Mouse (Mus musculus) megakaryocyte progenitor cell, adult 5-6 weeks (primary cell): Measurements from ENCODE around the gene Esrrg. TPM values are rescaled to one million over a fixed set of nuclear protein-coding genes. Genes with fewer than 3 reads are reported as not detected.

Experiments
- ATAC-seq: replicated peaks from 2 replicates; pipeline ENCODE4 v1.8.0; 2016; ENCODE audit warnings: mild to moderate bottlenecking, moderate TSS enrichment, inconsistent platforms; ENCODE audit not compliant: poor library complexity
- total RNA-seq, 2 experiments: library from RNA; stranded (forward) in 1 of 2; stranded (reverse) in 1 of 2; fragments of 157-497, 149-512 nt in 1 of 2; fragments of 200-1000 nt in 1 of 2; gene quantifications; 2 replicates each; pipeline versions ENCODE4 v1.2.3 to v1.2.4; 2015 to 2017

Esrrg gene
- total RNA-seq, 2 experiments from 2014 or later, result not detected

DNA sequence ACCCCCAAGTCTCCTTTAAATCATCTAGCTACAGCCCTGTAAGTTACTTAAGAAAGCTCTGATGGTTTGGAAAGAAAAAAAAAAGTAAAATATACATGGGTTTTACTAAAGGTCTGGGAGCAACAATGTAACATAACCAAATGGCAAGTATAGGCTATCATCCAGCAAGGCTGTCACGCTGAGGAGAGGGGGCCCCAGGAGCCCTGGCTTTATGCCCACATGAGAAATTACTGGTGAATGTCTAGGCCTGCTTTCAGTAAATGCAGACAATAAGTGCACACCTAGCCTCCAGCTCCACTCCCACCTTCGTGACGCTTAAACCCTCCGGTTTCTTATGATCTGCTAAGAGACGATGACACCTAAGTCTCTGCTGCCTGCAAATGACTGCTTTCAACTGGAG, 360.9 kb downstream of the Esrrg start:
- no peak for ATAC-seq

DNA sequence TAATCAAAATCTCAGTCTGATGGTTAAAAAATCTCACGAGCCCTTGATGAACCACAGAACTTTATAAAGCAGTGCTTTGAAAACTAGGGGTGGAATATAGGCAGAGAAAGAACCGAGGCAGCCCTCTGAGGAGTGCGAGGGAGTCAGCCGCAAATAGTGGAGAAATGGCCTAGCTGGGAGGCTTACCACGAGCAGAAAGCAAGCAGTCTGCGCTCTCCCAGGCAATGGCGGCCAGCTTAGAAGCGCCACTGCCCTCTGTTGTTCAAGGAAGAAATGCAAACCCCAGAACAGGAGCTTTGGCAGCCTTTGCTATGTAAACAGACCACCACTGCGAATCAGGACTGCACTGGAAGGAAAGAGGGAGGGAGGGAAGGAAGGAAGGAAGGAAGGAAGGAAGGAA, 365.8 kb downstream of the Esrrg start:
- ATAC-seq, result no peak; the same call in 1 of the 2 replicates

DNA sequence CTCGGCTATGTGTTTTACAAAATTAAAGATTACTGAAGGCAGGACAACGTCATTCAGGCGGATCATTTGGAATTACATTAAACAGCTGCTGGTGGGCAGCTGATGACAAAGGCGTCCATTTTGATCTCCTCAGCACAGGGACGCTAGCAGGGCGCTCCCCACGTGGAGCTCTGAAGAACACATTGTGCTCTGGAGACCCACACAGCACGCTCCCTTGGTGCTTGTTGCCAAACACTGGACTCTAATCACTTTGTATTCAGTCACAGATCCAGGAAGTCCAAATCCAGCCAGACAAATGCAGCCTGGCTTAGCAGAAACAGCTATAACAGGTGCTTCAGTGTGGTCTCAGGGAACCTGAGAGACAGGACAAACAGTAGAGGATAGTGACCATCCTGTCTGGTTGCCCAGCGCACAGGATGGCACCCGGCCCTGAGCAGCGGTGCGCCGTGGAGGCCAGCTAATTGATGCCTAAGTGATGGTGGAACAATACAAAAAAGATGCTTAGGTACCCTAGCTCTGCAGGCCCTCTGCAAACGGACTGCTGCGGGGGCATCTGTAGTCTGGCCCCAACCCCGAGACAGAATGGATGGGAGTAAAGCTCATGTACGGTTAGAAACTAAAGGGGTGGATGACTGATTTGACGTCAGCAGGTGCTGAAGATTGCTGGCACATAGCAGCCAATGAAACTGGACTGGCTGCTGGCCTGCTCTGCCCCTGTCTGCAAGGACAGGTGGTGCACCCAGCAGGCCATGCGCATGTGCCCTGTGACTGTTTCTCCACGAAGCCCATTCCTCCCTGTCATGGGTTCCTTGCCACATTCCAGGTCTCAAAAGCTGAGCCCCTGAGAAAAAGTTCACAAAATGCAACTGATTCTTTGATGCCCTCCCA, 367.1 kb downstream of the Esrrg start:
- no peak; the same call in 1 of the 2 replicates for ATAC-seq

DNA sequence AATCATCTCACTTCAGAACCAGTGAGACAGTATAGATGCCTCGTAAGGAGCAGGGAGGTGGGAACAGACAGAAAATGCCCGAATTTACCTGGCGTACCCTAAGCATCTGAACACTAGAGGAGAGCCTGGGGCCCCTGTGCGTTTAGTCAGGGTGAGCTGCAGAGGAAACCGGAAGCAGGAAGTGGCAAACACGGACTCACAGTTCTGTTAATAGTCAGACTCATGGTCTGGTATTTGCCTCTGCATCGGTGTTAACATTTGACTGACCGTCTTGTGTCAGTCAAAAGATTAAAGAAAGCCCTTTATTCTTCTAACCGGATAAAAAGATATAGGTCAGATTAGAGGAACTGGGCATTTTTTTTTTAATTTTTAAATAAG, 367.8 kb downstream of the Esrrg start:
- no peak for ATAC-seq

DNA sequence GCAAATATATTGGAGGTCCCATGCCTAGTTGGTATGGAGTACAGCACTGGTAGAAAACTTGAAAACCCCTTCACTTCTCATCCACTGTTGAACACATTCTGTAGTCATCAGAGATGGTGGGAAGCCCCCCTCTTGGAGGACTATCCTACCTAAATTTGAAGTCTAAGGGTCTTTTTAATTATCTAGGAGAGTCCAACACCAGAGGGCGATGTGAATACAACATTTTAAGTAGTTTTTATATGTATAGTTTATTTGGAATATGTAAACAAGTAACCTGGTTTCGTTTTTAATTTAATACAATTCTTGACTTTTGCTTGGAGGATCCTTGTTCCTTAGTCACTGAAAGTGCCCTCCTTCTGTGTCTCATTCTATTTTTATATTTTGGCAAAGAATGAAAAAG, 372.4 kb downstream of the Esrrg start:
- no peak for ATAC-seq

DNA sequence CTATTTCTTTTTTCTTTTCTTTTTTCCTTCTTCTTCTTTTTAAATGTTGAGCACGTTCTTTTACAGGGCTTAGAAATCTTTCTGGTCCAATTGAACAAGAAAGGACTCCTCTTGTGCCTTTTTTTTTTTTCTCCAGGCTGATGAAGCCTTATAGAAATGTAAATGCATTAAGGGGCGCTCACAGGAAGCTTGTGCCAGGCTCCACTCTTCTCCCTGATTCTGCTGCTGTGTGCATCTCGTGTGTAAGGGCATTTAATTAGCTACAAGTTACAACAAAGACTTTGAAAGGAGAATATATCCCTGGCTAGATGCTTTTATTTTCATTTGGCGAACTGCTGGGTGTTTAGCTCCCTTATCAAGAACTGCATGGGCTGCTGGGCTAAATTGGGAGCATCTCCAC, 374.6 kb downstream of the Esrrg start:
- no peak for ATAC-seq

DNA sequence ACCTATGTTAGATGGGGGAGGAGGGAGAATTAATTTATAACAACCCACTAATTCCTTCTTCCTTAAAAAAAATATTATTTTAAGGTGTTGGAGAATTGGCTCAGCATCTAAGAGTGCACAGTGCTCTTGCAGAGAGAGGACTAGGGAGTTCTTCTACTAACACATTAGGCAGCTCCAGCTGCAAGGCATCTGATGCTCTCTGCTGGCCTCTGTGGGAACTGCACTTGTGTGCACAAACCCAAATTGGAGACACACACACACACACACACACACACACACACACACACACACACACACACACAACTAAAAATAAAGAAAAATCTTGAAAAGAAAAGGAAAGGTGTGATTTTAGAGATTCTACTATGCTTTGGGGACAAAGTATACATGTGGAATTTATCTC, 381.6 kb downstream of the Esrrg start:
- peak; percentile 60; the same call in 1 of the 2 replicates for ATAC-seq

DNA sequence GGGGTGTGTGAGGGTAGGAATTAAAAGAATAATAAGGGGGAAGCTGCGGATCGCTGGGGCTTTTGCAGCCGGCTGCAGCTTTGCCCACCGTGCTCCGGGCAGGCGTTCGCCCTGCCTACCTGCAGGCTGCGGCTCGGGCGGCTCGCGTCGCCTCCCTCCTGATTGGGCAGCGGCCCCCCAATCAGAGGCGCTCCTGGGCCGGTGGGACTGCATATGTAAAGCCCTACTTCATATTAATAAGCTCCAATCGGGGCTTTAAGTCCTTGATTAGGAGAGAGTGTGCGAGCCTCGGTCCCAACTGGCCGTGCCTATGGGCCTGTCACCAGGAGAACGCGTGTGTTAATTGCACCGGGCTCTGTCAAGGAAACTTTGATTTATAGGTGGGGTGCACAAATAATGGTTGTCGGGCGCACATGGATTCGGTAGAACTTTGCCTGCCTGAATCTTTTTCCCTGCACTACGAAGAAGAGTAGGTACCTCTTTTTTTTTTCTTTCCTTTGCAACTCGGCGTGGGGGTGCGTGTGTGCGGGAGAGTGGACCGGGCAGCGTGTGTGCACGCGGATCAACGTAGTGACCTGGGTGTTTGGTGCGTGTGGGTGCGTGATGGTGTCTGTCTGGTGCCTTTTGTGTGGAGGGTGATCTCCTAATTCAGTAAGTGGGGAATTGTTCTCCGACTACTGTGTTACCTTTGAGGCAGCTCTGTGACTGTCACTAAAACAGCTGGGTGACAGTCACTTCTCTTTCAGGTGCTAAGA, 389.2 kb downstream of the Esrrg start:
- peak; percentile 93 for ATAC-seq

DNA sequence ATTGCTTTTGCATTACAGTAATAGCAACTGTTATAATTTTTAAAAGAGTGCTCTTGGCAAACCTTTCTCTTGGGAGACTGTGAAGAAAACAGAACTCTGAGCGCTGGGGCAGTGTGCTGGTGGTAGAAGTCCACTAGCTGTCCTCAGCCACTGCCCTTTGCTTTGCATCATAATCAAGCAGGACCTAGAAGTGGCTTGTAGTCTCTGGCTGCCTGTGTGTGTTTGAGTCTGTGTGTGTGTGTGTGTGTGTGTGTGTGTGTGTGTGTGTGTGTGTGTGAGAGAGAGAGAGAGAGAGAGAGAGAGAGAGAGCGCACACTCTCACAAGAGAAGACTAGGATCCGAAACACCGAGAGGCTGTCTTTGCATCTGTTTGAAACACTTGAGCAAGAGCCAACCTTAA, 390.5 kb downstream of the Esrrg start:
- ATAC-seq, result no peak

DNA sequence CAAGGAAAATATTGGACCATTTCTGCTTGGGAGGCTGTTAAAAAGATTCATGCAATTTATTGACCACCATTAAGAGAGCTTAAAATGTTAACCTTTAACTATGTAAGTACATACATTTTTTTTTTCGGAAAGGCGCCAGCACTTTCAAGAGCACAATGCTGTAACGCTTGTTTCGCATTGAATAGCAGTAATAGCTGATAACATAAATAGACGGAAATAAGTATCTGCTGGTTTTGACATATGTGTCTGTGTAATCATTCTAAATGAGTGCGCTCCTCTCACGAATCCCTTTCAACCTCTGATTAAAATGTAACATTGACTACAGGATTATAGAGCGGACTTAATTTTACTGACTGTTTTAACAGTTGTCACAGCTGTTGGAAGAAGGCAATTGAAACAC, 391.6 kb downstream of the Esrrg start:
- no peak for ATAC-seq

DNA sequence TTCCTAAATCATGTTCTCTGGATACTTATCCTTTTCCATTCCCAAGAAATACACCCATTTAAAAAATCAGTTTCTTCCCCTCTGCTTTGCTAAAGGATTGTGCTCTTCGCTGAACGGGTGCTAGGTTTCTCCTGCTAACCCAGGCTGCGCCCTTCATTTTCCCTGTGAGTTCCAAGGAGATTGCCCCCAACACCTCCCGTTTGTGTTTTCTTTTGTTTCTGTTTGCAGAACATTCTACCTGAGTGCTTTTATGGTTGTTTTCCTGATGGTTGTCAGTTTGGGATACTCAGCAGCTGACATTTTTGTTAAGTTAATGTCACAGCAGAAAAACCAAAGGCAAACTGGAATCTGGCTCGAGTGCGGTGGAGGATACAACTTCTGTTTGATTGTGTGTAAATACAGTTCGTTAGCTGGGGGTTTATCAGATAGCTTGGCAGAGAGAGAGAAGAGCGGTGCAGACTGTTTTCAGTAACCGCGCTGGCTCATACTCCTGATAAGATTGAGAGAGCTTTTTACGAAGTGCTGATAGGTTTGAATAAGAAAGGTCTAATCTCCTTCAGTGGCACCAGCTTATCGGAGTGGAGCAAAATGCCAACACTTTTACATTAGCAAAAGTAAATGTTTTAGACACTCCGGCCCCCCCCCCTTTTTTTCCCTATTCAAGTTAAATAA, 398.4 kb downstream of the Esrrg start:
- ATAC-seq, result no peak

DNA sequence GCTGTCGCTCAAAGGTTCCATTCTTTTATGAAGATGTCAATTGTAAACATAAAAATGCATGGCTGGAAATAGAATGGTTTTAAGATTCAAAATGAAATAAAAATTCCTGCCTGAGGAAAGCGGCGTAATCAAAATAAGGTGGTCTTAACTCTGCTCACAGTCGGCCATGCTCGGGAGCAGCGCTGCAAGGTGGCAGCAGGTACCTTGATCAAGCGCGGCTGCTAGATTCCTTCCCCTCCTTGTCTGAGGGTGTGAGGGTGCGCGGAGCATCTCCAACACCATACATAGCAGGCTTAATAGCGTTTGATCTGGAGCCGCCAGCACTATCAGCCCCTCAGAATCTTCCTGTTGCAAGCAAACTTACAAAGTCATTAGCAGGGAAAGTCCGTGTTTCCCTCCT, 399.9 kb downstream of the Esrrg start:
- no peak for ATAC-seq

DNA sequence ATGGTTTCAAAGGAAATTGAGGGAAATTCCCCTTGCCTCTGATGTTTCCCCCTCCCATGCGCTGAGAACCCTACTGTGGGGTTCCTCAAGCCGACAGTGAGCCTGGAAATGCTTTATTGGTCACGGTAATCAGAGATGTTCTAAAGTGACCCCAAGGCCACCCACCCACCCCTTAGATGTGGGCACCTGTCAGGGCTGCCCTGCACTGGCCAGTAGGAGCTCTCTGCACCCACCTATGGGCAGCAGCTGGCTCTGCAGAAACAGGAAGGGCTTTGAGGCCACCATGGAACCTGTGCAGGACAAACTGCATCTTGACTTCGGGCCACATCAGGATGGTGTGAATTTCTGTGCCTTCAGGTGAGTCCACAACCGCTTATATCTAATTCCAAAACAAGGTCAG, 401.3 kb downstream of the Esrrg start:
- no peak for ATAC-seq

DNA sequence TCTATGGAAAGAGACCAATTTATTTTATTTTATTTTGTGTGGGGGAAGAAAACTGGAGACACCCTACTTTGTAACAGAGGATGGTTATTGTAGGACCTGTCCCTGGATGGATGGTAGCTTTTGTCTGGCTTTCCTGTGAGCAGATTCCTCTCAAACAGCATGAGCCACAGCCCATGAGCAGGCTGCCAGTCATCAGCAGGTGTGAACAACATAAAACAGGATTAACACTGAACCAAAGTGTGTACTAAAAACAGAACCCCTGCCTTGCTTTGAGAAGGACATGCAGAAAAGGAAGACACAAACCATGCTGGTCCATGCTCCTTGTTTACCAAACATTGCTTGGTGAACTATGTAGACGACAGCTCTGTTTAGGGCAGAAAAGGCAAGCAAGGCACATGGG, 402.3 kb downstream of the Esrrg start:
- no peak for ATAC-seq

DNA sequence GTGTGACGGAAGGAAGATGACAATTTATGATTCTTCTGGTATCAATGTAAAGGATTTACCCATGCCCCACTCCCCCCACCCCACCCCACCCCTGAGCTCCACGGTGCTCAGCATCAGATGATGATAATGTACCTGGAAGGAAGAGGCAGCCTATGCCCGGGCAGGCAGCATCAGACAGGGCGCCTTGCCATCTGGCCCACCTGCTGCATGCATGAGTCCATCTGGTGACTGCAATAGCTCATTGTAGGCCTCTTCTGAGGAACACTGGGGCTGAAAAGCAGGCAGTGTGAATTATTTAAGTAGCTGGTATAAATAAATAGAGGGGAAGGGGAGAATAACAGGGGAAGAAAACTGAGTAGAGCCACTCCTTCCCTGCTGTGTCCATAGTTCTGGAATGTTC, 405.8 kb downstream of the Esrrg start:
- ATAC-seq, result no peak

DNA sequence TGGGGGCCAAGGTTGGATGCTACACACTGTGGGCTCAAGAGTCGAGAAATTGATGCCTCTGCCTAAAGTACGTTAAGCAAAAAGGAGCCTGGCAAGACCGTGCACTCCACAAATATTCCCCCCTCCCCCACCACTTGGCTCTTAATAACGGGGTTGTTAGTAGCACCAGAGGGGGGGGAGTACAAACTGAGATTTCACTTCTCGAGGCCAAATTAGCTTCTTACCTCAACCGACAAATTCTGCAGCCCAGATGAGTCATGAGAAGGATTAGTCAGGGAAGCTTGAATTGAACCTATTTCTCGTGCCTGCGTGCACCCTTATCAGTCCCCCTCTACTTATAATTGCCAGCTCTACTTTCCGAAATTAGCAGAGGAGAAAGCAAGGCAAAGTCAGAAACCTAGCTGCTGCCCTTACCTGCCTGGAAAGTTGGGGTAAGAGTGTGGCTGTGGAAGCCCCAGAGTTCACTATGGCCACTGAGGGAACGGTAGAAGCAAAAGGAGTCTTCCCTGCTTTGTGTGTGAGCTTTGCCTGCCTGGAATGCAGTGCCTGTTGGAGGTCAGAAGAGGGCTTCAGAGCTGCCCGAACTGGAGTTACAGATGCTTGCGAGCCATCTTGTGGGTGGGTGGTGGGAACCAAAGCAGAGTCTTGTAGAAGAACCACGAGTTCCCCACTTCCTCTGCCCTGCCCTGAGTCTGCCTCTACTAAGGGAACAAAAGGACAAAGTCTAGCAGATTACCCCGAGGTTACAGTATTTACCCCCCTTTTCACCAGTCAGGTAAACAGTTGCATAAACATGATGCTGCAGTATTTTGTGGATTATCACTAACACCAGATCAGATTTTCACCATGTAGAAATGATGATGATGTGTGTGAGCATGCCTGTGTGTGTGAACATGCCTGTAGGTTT, 409.6 kb downstream of the Esrrg start:
- no peak for ATAC-seq

DNA sequence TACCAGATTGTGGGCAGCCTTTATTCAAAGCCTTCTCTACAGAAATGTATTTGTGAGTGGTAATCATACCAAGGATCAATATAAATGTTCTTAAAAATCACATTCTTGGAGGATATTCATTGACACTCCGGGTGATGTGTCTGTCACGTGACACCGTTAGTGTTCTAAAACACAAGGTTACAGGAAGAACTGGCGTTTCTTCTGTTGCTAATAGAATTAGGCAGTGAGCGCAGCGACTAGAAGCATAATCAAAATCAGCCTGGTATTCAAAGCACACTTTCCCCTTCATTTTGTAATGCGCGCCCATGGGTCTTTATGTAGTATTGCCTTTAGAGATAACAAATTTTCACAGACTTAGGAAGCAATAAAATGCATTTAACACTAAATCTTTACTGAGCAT, 420.6 kb downstream of the Esrrg start:
- ATAC-seq, result no peak

DNA sequence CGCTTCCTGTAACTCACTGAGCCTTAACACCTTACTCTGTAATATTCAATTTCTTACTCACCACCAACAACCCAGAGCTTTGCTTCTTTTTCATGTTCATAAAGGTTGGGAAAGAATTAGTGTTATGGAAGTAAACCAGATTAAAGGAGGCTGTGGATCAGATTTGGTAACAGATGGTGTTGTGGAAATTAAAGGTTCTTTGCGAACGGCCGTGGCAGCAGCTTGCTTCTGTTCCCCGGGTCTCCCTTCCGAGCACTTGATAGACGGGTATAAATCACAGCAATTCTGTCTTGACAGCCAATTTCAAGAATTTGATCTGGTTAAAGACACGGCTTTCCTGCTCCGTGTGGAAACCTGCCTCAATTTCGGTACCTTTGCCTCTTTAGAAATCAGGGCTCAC, 421.5 kb downstream of the Esrrg start:
- ATAC-seq, result no peak

DNA sequence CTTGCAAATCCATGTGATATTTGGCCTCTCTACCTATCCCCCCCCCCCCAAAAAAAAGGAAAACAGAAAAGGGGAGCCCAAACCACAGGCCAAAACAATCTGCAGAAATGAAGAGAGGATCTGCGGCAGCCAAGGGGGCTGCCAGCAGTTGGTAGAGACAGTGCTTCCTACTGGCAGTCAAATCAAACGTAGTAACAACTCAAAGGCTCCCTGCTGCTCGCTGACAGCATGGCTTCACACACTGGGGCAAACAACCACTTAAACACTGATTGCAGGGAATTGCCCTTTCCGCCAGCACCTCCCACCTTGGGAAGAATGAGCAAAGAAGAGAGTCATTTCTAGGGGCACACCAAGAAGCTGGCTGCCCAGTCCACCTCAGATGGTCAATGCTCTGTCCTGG, 422.7 kb downstream of the Esrrg start:
- no peak for ATAC-seq

DNA sequence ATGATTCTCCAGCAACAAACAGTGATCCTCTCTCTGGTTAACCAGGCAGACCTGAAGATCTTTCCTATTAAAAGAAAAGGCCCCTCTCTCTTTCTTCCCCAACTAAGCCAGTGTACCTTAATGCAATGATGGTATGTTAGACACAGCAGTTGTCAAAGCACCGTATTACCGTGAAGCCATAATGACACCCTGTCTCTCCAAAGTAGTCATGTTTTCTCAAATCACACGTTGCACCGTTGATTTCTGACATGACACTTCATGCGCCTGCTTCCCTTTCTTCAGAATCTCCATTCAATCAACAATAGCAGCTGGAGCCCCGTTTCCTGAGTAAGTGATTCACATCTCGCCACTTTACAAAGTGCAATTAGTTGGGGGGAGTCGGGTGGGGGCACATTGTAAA, 427.4 kb downstream of the Esrrg start:
- ATAC-seq, result no peak

DNA sequence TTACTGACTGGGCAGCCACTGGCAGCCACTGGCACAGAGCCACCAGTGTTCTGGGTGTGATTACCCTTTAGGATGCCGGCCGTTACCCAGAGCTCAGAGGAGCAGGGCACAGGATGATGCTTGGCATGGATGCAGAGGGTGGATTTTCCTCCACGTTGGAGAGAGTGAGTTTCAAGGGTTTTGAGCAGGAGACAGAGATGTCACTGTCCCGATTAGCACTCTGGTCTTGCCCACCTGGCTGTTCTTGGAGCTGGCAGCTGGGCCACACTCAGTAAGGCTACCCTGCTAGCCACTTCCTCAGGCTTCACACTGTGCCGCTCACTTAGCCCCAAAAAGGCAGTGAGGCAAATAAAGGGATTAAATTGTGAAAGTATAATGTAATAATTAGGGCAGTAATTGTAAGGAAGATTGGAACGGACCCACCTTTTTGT, 438.1 kb downstream of the Esrrg start:
- ATAC-seq, result no peak
